Mouse (Mus musculus) forebrain, embryonic 16.5 days (tissue): ENCODE measurements around the gene 1700001P01Rik. TPM values are rescaled to one million over a fixed set of nuclear protein-coding genes. Genes with fewer than 3 reads are reported as not detected.
"Not testable (repeated sequence)": the region's sequence is repeated elsewhere in the genome, so short reads cannot be mapped to it uniquely, and the experiment has no call there.

Experiments
- ATAC-seq: fragments of 200-750 bp; cut with Nextera tagmentation; 2 replicates; pipeline ENCODE4 v1.8.0; 2017; ENCODE audit warnings: mild to moderate bottlenecking, moderate library complexity
- H3K27ac ChIP-seq: fragments of 300-500 bp; sonication (generic); 2 replicates; pipeline ENCODE4 v1.5.1; 2014; ENCODE audit warnings: low read length, control low read depth
- H3K27me3 ChIP-seq: fragments of 300-500 bp; sonication (generic); replicated peaks from 2 replicates; pipeline ENCODE4 v1.6.1; 2014; ENCODE audit warnings: low read length; ENCODE audit not compliant: control insufficient read depth, insufficient read depth
- H3K36me3 ChIP-seq: fragments of 300-500 bp; sonication (generic); 2 replicates; pipeline ENCODE4 v1.6.1; 2014; ENCODE audit not compliant: control insufficient read depth, insufficient read depth
- H3K4me1 ChIP-seq: fragments of 300-500 bp; sonication (generic); replicated peaks from 2 replicates; pipeline ENCODE4 v1.6.1; 2014; ENCODE audit warnings: low read length; ENCODE audit not compliant: control insufficient read depth, insufficient read depth
- H3K4me2 ChIP-seq: fragments of 300-500 bp; sonication (generic); 2 replicates; pipeline ENCODE4 v1.6.1; 2014; ENCODE audit warnings: mild to moderate bottlenecking, low read length, control low read depth
- H3K4me3 ChIP-seq: fragments of 300-500 bp; sonication (generic); replicated peaks from 2 replicates; pipeline ENCODE4 v1.5.1; 2014; ENCODE audit warnings: mild to moderate bottlenecking, low read length, control low read depth
- H3K9ac ChIP-seq: fragments of 300-500 bp; sonication (generic); replicated peaks from 2 replicates; pipeline ENCODE4 v1.6.1; 2014; ENCODE audit warnings: low read depth, low read length, control low read depth
- H3K9me3 ChIP-seq: fragments of 300-500 bp; sonication (generic); 2 replicates; pipeline ENCODE4 v1.6.1; 2016; ENCODE audit warnings: low read length; ENCODE audit not compliant: control insufficient read depth
- WGBS: fragments of 180-500 bp; shearing (Covaris S2); extraction: QIAGEN DNeasy Blood & Tissue Kit; methylation state at CpG from one replicate; pipeline ENCODE4 v1.1.7; 2014; 5-methylcytosine and 5-hydroxymethylcytosine counted together
- polyA plus RNA-seq: library from polyadenylated mRNA; unstranded; fragments of >200 nt; fragmentation: Nextera tagmentation; extraction: Ambion mirVana; gene quantifications from 2 replicates; pipeline ENCODE4 v1.2.1, GENCODE M21; 2015

Gene 1700001P01Rik
- polyA plus RNA-seq, 1 experiment from 2014 or later, result 0.85 TPM

DNA sequence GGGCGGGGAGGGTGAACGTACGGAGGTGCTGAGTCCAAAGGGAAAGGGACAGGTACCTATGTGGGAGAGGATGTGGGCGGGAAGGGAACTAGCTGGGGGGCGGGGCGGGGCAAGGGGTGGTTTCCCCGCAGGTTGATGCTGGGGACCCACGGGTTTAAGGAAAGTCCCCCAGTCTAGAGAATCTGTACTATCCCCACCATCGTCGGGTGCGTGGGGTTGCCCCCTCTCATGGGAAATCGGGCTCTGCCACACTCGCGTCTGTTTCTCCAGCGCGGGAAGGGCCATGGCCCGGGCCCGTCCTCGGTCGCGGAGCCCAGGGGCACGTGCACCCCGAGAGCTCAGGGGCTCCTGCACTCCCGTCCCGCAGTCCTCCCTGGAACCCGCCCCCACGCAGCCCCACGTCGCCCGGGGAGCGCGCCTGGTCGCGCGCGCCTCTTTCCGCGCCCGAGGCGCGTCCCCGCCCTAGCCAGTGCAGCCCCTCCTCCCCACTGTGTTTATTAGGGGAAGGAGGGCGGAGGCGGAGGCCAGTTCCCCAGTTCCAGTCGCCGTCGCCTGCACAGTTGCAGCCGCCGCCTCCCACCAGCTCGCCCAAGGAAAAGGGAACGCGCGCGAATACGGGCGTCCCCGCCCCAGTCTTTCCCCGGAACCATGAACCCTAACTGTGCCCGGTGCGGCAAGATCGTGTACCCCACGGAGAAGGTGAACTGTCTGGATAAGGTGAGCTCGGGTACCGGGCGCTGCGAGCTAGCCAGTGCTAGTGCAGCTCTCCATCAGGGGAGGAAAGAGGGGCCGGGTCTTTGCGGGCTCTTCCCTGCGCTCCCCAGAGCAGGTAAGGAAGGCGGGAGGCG is 23.7 kb upstream of the 1700001P01Rik start:
- under 1% methylated on average over 69 of the region's 71 CpGs for WGBS

DNA sequence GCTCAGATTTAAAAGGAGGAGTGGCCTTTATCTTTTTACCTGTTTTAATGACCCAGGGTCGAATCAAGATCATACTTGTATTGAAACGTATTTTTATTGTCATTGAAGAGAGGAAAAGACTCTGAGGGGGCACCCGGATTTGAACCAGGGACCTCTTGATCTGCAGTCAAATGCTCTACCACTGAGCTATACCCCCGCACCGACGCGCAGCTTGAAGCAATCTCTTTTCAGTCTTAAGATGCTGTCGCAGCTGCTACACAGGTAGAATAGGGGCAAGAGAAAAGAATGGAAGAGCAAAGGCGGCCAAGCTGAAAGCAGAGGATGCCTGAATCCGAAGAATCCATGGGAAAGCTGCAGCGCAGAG is 23.0 kb upstream of the 1700001P01Rik start, which contains the start of gene Lasp1:
TSS of gene Lasp1 (plus strand) at position 219 of the 364 bp plus-strand sequence.
- Histone ChIP-seq H3K9me3 (no peaks in the 10 kb centered on the region), H3K27me3 (no peaks in the 10 kb centered on the region), H3K4me3 (peak within 1 kb of the TSS; percentile 76), H3K36me3 (no peaks in the 10 kb centered on the region), H3K4me2 (peak within 1 kb of the TSS; percentile 60), H3K4me1 (peaks cover 30% of the 10 kb centered on the region), H3K9ac (peak within 1 kb of the TSS; percentile 85), H3K27ac (peak within 1 kb of the TSS; percentile 96)
- under 1% methylated on average over 11 of the region's 11 CpGs for WGBS
- ATAC-seq, result peak; percentile 61

More for the DNA sequence above, 23.7 kb upstream of the 1700001P01Rik start:
- H3K27me3 ChIP-seq, result no peaks in the 10 kb centered on the region
- peak overlapping the region; percentile 60 for H3K4me2 ChIP-seq
- H3K27ac ChIP-seq, result peak overlapping the region; percentile 96
- H3K36me3 ChIP-seq, result no peaks in the 10 kb centered on the region
- no peaks in the 10 kb centered on the region for H3K9me3 ChIP-seq
- H3K9ac ChIP-seq, result peak overlapping the region; percentile 85
- peak overlapping the region; percentile 76 for H3K4me3 ChIP-seq
- peak; percentile 83 for ATAC-seq
- H3K4me1 ChIP-seq, result peaks cover 36% of the 10 kb centered on the region

DNA sequence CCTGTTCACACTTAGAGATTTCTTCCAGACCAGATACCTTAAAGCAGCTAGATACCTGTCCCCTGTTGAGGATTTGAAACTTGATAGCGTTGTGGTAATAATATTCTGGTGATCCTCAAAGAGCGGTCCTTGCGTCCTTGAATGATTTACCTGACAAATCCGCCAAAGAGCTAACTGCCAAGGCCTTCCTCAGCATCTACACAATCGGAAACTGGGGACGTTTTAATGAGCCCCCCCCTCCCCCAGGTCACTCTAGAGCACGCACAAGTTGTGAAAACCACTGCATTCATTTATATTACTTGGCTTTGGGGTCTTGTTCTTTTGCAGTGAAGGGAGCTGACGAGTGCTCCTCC is 22.3 kb upstream of the 1700001P01Rik start:
- Histone ChIP-seq H3K4me3 (peak overlapping the region; percentile 10), H3K4me2 (peak overlapping the region; percentile 31), H3K36me3 (no peaks in the 10 kb centered on the region), H3K9ac (no peak overlapping the region), H3K9me3 (no peaks in the 10 kb centered on the region), H3K4me1 (peaks cover 27% of the 10 kb centered on the region), H3K27ac (peak overlapping the region; percentile 51; the same call in 1 of the 2 replicates), H3K27me3 (no peaks in the 10 kb centered on the region)
- no peak for ATAC-seq
- 31% methylated on average over 8 of the region's 8 CpGs for WGBS

DNA sequence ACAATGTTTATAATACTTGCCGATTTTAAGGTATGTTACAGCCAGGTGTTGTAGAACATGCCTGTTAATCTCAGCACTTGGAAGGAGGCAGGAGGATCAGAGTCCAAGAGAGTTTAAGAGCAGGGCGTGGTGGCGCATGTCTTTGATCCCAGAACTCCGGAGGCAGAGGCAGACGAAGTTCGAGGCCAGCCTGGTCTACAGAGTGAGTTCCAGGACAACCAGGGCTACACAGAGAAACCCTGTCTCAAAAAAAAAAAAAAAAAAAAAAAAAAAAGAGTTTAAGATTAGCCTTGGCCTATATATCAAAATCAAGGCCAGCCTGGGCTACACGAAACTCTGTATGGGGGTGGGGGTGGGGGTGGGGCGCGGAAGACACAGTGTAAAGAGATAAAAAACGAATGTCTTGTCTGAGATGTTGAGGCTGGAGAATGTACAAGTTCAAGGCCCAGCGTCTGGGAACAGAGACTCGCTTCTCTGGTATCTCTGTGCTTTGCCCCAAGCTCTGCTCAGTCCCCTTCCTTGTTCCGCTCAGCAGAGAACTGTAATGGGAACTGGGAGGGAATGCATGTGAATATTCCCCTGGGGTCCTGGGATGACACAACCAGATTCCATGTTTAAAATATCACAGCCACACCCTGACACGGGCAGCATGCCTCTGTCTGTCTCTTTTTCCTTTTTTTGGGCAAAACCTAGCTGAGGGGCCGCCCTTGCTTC is 21.8 kb upstream of the 1700001P01Rik start:
- no peak overlapping the region for H3K4me3 ChIP-seq
- ATAC-seq, result no peak
- no peaks in the 10 kb centered on the region for H3K9me3 ChIP-seq
- no peaks in the 10 kb centered on the region for H3K36me3 ChIP-seq
- H3K27ac ChIP-seq, result no peak overlapping the region
- H3K4me1 ChIP-seq, result peaks cover 24% of the 10 kb centered on the region
- H3K4me2 ChIP-seq, result no peak overlapping the region; the same call in 1 of the 2 replicates
- 64% methylated on average over 15 of the region's 15 CpGs for WGBS
- no peaks in the 10 kb centered on the region for H3K27me3 ChIP-seq
- H3K9ac ChIP-seq, result no peak overlapping the region

DNA sequence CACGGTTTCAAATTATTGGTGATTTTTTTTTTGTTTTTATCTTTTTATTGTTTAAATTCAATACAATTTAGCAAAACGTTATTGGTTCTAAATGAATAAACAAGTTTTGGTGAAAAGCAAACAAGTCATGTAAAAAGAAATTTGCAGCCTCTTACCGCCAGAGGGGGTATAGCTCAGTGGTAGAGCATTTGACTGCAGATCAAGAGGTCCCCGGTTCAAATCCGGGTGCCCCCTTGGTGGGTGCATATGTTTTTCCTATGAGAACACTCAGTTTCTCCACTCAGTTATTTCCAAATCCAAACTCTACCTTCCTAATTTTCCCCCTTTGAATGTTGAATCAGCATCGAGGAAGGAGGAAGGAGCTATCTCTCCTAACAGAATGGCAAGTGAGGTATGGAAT is 21.2 kb upstream of the 1700001P01Rik start:
- WGBS, result 3% methylated on average over 6 of the region's 6 CpGs

DNA sequence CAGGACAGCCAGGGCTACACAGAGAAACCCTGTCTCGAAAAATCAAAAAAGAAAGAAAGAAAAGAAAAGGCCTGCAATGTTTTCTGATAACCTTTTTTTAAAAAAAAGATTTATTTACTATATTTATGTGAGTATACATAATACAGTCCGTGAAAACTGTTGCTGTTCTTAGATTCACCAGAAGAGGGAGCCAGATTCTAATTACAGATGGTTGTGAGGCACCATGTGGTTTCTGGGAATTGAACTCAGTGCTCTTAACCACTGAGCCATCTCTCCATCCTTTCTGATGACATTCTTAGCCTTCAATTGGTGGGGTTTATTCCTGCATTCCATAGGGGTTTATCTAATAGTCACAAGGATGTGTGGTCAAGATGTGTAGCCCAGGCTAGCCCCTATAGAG is 17.4 kb upstream of the 1700001P01Rik start:
- Histone ChIP-seq H3K27me3 (no peaks in the 10 kb centered on the region), H3K4me2 (no peak overlapping the region), H3K27ac (no peak overlapping the region), H3K9ac (no peak overlapping the region), H3K36me3 (no peaks in the 10 kb centered on the region), H3K4me3 (no peak overlapping the region), H3K4me1 (peaks cover 4% of the 10 kb centered on the region; the same call in 1 of the 2 replicates), H3K9me3 (no peaks in the 10 kb centered on the region)
- 6% methylated on average over 2 of the region's 2 CpGs for WGBS
- ATAC-seq, result no peak

More for the DNA sequence above, 21.2 kb upstream of the 1700001P01Rik start:
- ATAC-seq, result no peak
- Histone ChIP-seq H3K4me3 (no peak overlapping the region), H3K27ac (no peak overlapping the region), H3K27me3 (no peaks in the 10 kb centered on the region), H3K9me3 (no peaks in the 10 kb centered on the region), H3K9ac (no peak overlapping the region), H3K4me2 (no peak overlapping the region), H3K36me3 (no peaks in the 10 kb centered on the region), H3K4me1 (peaks cover 18% of the 10 kb centered on the region)

DNA sequence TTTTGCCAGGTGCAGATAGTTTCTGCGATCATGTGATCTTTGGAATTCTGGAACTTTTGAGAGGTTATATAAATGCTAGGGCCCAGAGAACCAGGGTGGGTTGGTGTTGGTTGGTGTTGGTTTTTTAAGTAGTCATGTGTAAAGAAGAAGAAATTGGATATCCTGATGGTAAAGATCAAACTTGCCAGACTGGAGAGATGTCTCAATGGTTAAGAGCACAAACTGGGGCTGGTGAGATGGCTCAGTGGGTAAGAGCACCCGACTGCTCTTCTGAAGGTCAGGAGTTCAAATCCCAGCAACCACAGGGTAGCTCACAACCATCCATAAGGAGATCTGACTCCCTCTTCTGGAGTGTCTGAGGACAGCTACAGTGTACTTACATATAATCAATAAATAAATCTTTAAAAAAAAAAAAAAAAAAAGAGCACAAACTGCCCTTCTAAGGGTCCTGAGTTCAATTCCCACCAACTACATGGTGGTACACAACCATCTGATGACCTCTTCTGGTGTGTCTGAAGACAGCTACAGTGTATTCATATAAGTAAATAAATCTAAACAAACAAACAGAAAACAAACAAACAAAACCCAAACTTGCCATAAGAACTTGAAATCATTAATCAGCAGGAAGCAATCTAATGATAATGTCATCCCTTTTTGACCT is 15.2 kb upstream of the 1700001P01Rik start:
- H3K9ac ChIP-seq, result not testable (repeated sequence)

DNA sequence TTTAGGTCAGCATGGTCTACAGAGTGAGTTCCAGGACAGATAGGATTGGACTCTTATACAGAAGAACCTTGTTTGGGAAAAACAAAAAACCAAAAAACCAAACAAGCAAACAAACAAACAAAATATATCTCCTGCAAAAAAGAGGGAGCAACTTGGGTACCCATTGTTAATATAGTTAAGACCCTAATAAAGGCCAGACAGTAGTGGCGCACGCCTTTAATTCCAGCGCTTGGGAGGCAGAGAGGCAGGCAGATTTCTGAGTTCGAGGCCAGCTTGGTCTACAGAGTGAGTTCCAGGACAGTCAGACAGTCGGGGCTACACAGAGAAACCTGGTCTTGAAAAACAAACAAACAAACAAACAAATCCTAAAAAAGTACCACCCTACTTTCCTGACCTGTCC is 14.0 kb upstream of the 1700001P01Rik start:
- WGBS, result 89% methylated on average over 5 of the region's 5 CpGs

More for the DNA sequence above, 15.2 kb upstream of the 1700001P01Rik start:
- H3K4me2 ChIP-seq, H3K4me3 ChIP-seq, H3K27ac ChIP-seq, H3K9me3 ChIP-seq, H3K4me1 ChIP-seq, H3K27me3 ChIP-seq, H3K36me3 ChIP-seq, ATAC-seq: not testable (repeated sequence)
- 88% methylated on average over 2 of the region's 2 CpGs for WGBS

DNA sequence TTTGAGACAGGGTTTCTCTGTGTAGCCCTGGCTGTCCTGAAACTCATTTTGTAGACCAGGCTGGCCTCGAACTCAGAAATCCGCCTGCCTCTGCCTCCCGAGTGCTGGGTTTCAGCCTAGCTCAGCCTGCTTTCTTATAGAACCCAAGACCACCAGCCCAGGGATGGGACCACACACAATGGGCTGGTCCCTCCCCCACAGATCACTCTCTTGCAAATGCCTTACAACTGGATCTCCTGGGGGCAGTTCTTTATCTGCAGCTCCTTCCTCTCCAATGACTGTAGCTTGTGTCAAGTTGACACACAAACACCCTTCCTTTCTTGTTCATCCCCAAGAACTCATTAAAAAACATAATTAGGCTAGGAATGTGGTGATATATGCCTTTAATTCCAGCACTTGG is 12.2 kb upstream of the 1700001P01Rik start:
- Histone ChIP-seq H3K9me3 (no peaks in the 10 kb centered on the region), H3K27ac (no peak overlapping the region), H3K4me3 (no peak overlapping the region), H3K36me3 (no peaks in the 10 kb centered on the region), H3K9ac (no peak overlapping the region), H3K4me1 (peaks cover 3% of the 10 kb centered on the region), H3K4me2 (no peak overlapping the region), H3K27me3 (no peaks in the 10 kb centered on the region)
- WGBS, result 88% methylated on average over 3 of the region's 3 CpGs
- ATAC-seq, result no peak

More for the DNA sequence above, 14.0 kb upstream of the 1700001P01Rik start:
- Histone ChIP-seq H3K9ac (no peak overlapping the region), H3K36me3 (no peaks in the 10 kb centered on the region), H3K27me3 (no peaks in the 10 kb centered on the region), H3K4me3 (no peak overlapping the region), H3K27ac (no peak overlapping the region), H3K4me1 (no peaks in the 10 kb centered on the region), H3K9me3 (no peaks in the 10 kb centered on the region), H3K4me2 (no peak overlapping the region)
- no peak for ATAC-seq
